Mouse (Mus musculus) thymus, postnatal 4 days (tissue): Measurements from ENCODE around the gene Tssk4.

Source experiments
- DNase-seq: peaks from one replicate; pipeline ENCODE4 v3.0.0; 2021

Gene Tssk4

DNA sequence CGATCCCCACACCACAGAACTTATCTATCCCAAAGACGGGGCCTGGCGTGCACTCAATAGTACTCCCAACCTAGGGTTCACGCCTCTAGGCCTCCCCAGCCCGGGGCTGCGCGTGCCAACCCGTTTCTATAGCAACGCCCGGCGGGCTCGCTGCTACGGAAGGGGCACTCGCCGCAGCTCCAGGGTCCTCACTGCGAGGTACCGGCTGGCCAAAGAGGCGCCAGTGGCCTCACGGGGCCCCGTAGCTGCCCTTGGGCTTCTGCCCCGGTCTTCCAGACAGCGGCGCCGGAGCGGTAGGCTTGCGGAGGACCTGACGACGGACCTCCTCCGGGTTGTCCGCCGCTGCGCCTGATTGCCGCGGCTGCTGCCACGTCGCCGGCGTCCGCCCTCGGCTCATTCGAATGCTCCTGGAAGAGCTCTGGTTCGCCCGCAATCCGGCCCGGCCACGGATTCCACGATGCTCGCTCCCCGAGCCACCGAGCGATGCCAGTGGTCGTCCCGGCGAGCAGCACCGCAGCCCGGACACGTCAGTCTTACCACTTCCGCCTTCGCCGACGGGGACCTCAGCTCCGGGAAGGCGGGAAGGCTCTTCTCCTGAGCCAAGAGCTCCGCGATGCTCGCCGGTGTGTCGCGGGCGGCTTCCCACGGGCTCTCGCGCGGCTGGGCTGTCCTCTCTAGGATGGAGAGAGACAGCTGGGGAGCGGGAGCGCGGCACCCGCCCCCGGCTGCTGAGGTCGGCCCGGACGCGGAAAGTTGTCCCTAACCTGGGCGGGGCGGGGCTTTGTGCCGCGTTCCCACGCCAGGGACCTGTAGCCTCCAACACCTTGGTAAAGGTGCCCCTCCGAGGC is 6.7 kb upstream of the Tssk4 start, which contains the start of gene Tm9sf1:
Gene Tm9sf1 (minus strand): TSS at position 747 of the 848 bp plus-strand sequence.
- DNase-seq = peak; percentile 86

DNA sequence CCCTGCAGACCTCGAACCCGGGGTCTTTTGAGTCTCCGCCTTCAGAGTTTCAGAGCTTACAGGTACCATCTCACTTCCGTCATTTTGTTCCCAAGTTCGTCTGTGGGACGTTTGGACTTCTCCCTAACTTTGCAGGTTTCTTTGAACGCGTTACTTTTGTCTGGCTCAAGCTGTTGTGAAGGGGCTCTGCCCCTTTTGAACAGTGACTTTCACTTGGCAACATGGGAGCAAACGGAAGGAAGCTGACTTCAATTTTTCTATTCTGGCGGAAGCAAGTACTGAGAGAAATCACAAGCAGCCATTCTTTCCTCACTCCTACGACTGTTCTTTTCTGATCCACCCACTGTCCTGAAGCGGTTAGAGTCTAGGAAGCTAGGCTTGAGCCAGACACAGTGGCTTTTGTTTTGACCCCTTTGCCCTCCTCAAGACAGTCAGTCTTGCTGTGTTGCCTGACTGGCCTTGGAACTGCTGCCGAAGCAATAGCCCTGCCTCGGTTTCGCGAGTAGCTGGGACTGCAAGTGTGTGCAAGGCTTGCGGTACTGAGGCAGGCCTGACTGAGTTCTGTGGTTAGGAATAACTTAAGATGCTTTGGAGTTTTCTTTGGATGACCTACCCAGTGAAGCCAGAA is 5.6 kb upstream of the Tssk4 start:
- peak; percentile 47 for DNase-seq

DNA sequence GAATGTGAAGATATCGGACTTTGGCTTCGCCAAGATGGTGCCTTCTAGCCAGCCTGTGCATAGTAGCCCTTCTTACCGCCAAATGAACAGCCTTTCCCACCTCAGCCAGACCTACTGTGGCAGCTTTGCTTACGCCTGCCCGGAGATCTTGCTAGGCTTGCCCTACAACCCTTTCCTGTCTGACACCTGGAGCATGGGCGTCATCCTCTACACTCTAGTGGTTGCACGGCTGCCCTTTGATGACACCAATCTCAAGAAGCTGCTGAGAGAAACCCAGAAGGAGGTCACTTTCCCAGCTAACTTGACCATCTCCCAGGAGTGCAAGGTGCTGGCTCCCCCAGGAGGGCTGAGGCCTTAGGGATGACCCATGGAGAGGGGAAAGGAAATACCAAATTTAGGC is 1.5 kb downstream of the Tssk4 start:
- DNase-seq = peak; percentile 63

DNA sequence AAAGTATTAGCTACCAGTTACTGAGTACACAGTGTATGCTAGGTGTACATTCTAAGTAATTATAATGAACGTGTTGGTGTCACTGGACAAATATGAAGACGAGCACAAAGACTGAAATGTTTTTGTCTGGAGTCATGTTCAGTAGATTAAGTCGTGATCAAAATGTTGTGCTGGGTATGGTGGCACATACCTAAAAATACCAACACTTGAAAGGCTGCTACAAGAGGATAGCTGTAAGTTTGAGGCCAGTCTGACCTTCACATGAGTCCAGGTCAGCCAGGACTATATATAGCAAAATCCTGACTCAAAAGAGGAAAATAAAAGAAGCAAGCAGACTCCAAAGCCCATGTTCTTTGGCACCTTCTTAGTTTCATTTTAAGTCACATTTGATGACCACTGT is 7.0 kb downstream of the Tssk4 start:
- no peak for DNase-seq

DNA sequence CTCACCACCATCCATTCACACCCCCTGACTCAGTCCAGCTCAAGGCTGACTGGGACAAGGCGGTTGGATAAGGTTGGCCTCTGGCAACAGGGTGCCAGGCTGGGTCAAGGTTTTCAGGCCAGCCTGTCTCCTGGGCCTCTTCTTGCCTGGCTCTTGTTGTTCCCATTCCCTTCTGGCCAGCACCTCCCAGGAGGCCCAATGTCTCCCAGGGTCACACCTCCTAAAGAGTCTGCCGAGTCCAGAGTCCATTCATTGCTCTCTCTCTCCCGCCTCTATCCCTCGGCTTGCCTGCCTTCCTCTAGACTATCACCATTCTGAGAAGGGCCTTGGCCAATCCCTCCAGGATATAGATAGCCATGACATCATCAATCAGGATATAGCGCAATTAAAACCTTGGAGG is 8.0 kb downstream of the Tssk4 start:
- no peak for DNase-seq

DNA sequence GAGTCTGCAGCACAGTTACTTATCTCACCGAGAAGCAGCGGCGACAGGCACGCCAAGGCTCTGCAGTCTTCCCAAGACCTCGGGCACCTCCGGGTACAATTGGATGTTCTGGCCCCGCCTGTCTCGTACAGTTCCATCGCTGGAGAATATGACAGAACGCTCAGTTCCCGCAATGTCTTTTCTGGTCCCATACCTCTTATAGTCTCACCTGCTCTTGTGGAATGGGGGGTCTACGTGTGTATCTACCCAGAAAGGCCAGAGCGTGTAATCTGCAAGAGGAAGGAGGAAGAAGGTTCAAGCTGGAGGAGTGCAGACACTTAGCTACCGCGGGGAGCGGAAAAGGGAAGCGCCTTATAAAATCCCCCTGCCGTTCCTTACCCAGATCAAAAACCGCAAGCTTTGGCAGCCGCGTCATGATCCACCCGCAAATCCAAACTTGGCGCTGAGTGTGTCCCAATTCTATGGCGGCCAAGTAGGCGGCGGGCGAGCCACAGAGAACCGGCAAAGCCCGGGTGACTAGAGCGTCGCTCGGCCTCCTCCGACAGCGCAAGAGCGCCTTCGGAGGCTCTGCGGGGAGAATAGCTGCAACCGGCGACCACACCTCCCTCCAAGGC is 10.1 kb downstream of the Tssk4 start, which contains the start of gene Mdp1:
Gene Mdp1 (minus strand): TSS at position 549 of the 614 bp plus-strand sequence.
- peak; percentile 84 for DNase-seq

DNA sequence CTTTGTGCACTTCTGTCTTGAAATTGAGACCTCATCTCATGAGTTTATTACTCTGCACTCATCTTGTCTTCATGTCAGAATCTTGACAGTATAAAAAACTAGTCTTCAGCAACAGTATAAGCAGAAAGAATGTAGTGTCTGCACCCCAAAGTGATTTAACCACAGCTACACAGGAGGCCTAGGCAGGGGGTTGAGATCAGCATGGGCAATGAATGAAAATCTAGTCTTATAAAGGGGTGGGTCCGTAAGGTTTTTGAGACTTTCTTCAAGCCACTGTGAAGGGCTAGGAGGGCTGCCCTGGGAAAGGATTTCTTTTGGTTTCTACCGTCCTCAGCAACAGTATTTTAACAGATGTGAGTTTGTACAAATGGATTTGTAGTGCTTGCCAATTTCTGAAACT is 10.7 kb downstream of the Tssk4 start:
- DNase-seq = no peak

DNA sequence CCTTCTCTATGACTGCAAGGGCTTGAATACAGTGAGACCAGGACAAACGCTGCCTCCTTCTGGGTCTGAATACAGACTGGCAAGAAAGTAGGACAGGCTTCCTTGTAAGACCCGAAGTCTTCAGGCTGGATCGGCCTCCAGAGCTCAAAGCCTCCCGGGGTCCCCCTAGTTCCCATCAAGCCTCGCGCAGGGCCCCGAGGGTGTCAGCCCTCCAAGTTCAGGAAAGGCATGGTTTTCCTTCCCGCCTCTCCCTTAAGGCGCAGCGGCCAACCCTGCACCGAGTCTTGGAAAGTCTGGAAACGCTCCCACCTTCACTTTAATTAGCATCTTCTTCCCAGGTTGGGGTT is 21.5 kb downstream of the Tssk4 start:
- no peak for DNase-seq

DNA sequence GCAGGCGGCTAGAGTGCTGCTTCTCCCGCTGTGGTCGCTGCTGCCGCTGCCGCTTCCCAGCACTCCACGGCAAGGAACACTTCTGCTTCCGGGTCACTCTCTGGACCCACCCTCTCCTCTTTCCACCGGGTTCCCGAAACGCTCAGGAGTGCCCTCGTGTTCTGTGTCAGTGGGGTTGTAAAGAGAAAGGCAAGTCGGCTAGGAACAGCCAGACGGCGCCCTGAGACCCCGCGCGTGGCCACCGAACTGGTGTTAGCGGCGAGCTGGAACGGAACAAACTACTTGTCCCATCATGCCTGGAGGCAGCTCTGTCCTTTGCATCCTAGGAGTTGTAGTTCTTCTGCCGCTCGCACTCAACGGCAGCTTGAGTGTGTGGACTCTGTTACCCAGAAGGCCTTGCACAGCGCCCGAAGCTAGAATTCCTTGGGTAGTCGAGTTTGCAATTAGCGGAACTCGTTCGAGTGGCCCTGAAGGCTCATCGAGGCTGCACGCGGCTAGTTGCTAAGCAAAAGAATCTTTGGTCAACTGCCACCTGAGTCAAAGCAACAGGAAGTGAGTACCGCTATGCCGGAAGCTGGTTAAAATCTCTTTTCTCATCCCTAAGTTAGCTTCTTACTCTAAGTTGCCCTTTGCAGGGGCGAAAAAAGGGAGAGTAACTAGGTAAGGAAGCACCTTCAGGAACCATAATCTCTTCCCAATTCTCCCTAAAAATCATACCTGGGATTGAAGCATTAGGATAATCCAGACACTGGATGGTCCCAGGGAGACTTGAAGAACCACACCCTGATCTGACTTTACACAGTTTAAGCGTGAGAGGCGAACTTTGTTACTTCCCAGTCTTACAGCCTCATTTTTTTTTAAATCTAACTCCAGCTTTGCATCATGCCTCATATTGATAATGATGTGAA is 22.1 kb downstream of the Tssk4 start, which contains the start of the genes Gmpr2 and Nedd8:
Gene Gmpr2 (plus strand): TSS at position 109 of the 908 bp plus-strand sequence.
Gene Nedd8 (minus strand): TSS at position 292 of the 908 bp plus-strand sequence.
- DNase-seq = peak; percentile 79

DNA sequence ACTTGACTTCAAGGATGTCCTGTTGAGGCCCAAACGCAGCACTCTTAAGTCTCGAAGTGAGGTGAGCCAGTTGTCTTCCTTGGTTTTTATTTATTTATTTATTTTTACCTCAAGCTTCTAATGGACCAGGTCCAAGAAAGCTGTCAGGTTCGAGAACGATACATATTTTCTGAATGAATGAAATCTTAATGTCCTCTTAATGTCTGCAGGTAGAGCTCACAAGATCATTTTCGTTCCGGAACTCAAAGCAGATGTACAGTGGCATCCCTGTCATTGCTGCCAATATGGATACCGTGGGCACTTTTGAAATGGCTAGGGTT is 22.7 kb downstream of the Tssk4 start:
- no peak for DNase-seq

DNA sequence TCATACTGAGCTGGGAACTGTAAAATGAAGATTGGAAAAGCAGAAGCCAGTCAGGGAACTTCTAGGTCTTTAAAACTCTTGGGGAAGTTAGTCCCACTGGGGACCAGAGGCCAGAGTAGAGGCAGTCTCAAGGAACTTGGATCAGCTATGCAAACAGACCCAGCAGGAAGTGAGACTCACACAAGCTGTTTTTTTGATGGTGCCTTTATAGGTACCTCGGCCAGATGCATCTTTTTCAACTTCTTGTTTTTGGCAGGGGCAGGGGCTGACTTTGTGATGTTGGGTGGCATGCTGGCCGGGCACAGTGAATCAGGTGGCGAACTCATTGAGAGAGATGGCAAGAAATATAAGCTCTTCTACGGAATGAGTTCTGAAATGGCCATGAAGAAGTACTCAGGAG is 27.6 kb downstream of the Tssk4 start:
- no peak for DNase-seq

DNA sequence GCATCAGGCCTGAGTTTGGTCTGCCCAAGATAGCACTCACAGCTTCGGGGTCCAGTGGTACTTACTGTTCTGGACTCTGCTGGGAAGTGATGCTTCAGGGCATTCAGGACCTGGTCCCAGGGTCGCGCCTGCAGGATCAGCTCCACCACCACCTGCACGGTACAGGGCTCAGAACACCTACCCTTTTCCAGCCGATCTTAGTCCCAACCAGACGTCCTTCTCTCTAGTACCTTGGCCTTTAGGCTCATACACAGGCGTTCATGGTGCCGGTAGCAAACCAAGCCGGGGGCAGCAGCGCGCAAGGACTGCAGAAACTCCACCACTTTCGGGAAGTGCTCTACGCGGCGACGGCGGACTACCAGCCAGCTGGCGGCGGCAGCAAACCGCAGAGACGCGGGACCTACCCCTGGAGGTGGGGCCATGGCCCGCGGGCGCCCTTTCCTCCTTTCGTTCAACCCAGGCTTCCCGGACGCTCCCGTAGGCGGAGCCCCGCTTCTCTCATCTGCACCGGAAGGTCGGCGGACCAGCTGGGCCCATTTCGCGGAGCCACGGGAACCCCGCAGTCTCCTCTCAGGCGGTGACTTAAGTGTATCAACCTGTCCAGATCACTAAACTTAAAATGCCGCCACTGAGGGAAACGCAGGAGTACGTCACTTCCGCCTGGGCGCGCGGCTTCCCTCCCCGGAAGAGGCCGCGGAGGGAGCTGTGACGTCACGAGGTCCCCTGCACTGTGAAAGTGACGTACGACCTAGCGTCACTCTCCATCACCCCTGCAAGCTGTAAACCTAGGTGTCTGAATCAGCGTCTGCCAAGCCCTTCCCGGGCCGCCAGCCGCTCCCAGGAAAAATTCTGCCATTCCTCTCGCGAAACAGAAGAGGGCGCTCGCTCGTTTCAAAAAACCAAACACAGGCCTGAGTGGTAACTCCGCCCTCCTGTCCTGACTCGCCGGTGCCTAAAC is 31.5 kb downstream of the Tssk4 start, which contains the start of gene Tinf2:
Gene Tinf2 (minus strand): TSS at position 661 of the 958 bp plus-strand sequence.
- peak; percentile 95 for DNase-seq

DNA sequence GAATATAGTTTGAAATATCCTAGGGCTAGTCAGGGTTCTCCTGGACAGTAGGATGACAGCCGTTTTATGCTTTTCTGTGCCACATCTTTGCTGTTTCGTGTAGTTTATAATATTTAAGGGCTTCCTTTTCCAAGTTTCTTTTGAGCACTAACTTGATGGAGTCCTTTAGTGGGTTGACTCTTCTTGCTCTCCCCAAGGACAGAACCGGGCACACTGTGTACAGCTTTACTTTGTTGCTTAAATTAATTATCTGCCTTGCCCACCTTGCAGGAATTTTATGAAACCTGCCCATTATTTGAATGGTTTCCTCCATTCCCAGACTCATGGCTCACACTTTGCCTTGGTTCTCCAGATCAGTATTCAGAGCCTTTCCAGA is 32.1 kb downstream of the Tssk4 start:
- DNase-seq = no peak

DNA sequence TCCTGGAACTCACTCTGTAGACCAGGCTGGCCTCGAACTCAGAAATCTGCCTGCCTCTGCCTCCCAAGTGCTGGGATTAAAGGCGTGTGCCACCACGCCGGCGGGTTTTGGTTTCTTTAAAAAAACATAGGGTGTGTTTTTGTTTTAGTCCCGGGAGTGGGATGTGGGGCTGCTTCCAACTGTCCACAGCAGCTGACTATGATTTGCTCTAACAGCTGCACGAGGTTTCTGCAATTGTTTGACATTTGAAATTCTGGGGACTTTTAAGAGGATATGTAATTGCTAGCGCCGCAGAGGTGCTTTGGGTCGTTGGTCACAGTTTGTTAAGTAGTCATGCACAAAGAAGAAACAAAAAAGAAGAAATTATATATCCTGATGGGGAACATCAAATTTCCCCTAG is 39.4 kb downstream of the Tssk4 start:
- no peak for DNase-seq

DNA sequence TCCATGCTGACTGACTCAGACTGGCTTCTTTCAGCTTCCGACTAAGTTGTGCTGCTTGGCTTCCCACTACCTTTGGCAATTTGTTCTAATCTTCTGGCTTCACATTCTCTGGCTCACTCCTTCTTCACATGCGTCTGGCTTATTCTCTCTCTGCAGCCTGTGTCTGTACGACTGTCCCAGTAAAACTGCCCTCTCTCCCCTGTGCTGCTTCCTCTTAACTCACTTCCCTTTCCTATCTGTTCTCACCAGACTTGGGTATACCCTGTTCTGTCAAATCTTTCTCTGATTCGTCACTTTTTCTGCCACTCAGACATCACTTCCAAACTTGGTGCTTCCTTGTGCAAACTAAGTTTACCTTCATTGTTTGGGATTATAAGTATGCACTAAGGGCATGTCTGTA is 47.2 kb downstream of the Tssk4 start:
- DNase-seq = no peak

DNA sequence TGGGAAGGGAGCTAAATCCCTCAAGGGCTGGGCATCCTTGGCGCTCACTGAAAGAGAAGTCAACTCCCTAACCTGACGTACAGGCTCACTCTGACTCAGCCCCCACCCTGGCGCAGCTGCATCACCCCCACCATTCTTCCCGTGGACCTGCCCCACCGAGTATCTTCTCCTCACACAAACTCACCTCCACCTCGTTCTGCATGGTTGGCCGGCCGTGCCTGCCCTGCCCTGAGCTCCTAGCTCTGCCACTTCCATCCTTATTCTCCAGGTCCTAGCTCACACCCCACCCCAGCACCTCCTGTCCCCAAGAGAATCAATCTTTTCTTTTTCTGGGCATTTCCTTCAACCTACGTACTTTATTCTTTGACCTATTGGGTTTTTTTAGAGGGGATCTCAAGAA is 51.1 kb downstream of the Tssk4 start:
- no peak for DNase-seq
